Mouse (Mus musculus) kidney, adult 2 months (tissue): ENCODE measurements at regions not wholly inside any gene's neighbourhood (a gene's known extent, or its start where the extent isn't known, plus 50 kb on each side); places are given as distances from the start of the nearest gene placed in this dataset.

Experiments
- CTCF ChIP-seq: fragments of 200-500 bp; conservative IDR thresholded peaks from 2 replicates; pipeline ENCODE4 v1.5.1; 2011; ENCODE audit warnings: low read depth, mild to moderate bottlenecking, control low read depth, low read length, moderate library complexity, mixed read lengths; ENCODE audit not compliant: insufficient read depth, insufficient read length
- POLR2A ChIP-seq: fragments of 200-500 bp; IDR thresholded peaks from one replicate; pipeline ENCODE4 v1.6.1; 2011; ENCODE audit warnings: low read depth, low read length, control low read depth

DNA sequence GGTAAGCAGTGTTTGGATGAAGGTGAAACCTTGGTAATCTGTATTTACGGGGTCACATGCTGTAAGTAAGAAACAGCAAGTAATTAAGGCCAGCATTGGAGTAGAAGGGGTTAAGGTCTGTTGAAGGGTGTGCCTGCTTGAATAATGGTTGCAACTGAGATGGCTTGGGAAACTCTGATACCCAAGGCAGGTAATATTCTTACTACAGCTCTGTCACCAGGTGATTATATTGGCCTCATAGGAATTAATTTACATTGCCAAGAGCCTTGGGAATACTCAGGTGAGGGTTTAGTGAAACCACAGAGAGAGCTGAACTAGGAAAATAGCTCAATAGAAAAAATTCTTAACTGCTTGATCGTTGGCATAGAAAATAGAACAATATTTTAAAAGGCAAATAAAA lies 73.8 kb upstream of the Lcorl start:
- TF ChIP-seq CTCF = no peak
- TF ChIP-seq POLR2A = no peak
